Mouse (Mus musculus) ES-Bruce4 (cell line): ENCODE measurements at regions not wholly inside any gene's neighbourhood (a gene's known extent, or its start where the extent isn't known, plus 50 kb on each side); places are given as distances from the start of the nearest gene placed in this dataset.

Experiments
- CTCF ChIP-seq: IDR thresholded peaks from one replicate; pipeline ENCODE4 v1.8.1; 2011; ENCODE audit warnings: low read depth, low read length
- EP300 ChIP-seq: IDR thresholded peaks from 2 replicates; pipeline ENCODE4 v1.6.1; 2011; ENCODE audit warnings: low read depth, low read length; ENCODE audit not compliant: insufficient read depth
- POLR2A ChIP-seq: IDR thresholded peaks from one replicate; pipeline ENCODE4 v1.8.1; 2011; ENCODE audit warnings: low read length; ENCODE audit not compliant: insufficient read depth

GRCm38 (mm10) chr12:7457036-7457435 lies 520.4 kb upstream of the Apob start:
- no peak for TF ChIP-seq POLR2A
- TF ChIP-seq CTCF, result no peak
- TF ChIP-seq EP300, result no peak
